Mouse (Mus musculus): ENCODE results near the gene Ccdc115. TPM values are rescaled to one million over a fixed set of nuclear protein-coding genes. Genes with fewer than 3 reads are reported as not detected.

The Ccdc115 gene
- total RNA-seq, 2 experiments from 2014 or later: 15.2 to 16.5 TPM

DNA sequence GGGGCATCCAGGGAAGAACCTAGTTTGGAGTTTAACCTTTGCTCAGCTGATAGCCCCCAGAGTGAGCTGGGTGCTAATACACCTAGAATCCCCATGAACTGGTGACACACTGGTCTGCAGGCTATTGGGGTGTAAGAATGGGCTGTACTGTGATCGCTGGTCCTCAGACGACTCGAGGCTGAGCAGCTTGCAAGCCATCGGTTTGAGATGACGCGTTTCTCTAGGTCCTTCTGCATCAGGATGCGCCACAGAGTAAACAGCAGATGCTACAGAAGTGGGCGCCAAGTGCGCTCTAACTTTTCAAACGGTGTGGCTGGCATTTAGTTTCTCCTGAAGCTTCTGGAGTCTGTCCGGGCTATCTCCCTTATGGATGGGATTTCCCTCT is 50.6 kb downstream of the Ccdc115 start:
- no peak for DNase-seq (ENCODE audit: low spot score in 2 of 2)
- intact Hi-C loops (cut with DNase I): loop anchor here (10.0 kb wide), 1 partner anchor 74 kb away; no protein-coding TSS in a partner anchor

DNA sequence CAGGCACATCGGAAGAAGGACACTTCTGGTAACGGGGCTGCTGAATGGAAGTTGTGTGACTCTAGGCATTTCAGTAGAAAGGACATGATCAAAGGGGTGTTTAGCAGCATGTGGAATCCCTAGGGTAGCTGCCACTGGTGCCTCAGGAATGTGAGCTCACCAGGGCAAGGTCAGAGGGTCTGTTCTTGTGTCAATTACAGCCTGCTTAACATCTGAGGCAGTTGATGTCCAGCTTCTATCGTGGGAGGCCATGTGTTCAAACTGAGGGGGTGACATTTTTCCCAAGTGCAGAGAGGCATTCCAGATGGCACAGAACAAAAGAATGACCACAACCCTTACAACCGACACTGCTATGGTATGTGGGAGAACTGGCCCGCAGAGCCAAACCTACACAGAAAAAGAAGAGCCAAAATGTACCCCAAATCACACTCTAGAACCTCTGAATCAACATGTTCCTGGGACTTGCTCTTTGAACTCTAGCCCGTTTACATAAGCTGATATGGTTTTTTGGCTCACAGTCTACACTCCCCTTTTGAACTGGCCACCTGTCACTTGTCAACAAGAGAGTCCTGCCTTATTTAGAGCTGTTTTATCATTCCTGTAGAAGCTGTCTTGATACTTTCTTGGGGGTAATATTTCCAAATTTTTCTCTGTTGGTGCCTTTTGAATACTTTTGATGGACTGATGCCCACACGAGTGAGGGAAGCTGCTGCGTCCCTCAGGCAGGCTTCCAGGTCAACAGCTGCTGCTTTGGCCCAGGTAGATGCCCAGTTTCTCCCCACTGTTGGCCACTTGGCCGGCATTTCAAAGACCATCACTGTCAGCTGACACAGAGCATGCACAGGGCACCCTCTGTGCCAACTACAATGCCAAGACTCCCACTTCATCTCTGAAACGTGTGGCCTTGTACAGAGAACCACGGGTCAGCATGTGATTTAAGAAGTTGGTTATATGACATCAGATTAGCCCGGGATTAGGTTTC is 51.8 kb downstream of the Ccdc115 start:
- DNase-seq (ENCODE audit: low spot score in 2 of 2): no peak
- intact Hi-C loops (cut with DNase I): loop anchor here (10.0 kb wide), 1 partner anchor 73 kb away; no protein-coding TSS in a partner anchor

Small RNAs within 50 kb of the gene (microRNA-seq; reads per million reads assigned to microRNA genes)
- gene Mir5103: 1.0 reads per million

Other genes starting within 250 kb of the Ccdc115 start
- 10 to 100 TPM; 29.7 to 35.1 TPM for gene Imp4, start 179 bp upstream of the Ccdc115 start, total RNA-seq (2021)
- gene Ptpn18, start 20.1 kb upstream of the Ccdc115 start, total RNA-seq (2021): 1 to 10 TPM; 3.5 to 6.1 TPM
- gene Prss39, start 58.7 kb upstream of the Ccdc115 start, total RNA-seq (2021): not detected
- not detected for gene Cfc1, start 96.0 kb upstream of the Ccdc115 start, total RNA-seq (2021)
- gene Prss40, start 121.3 kb upstream of the Ccdc115 start, total RNA-seq (2021): not detected
- 10 to 100 TPM; 24.9 to 28.5 TPM for gene Amer3, start 140.0 kb upstream of the Ccdc115 start, total RNA-seq (2021)